Mouse (Mus musculus): ENCODE results near the gene Ndufc1. TPM values are rescaled to one million over a fixed set of nuclear protein-coding genes. Genes with fewer than 3 reads are reported as not detected.

Ndufc1 gene
- polyA plus RNA-seq (2012), result 22.0 and 32.1 TPM in 2 replicates

DNA sequence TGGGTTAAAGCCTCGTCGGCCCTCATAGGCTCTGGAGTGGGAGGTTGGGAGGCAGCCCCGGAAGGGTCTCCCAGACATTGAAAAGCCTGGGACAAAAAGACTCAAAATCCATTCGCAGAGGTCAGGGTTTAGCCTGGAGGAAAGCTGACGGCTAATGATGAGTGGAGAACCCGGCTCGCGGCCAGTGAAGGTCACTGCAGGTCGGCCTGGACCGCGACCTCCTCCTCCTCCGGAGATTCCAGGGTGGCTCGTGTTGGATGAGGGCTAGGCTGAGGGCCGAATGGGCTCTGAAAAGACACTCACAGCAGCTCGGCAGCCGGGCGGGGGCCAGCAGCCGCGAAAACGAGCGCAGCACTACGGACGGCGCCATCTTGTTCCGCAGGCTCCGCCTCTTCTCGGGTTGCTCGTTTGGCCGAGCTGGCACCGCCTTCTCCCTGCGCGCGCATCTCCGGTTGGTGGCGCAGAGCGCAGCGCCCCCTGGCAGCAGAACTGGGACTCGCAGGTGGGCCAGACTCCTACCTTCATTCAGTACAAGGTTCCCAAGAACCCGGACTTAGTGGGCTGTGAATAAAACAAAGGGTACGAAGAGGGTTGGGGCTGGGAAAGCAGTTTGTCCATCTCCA is at the start of gene Ndufc1:
Gene Ndufc1, minus strand, starts transcription at position 428 of the 623 bp plus-strand sequence.

DNA sequence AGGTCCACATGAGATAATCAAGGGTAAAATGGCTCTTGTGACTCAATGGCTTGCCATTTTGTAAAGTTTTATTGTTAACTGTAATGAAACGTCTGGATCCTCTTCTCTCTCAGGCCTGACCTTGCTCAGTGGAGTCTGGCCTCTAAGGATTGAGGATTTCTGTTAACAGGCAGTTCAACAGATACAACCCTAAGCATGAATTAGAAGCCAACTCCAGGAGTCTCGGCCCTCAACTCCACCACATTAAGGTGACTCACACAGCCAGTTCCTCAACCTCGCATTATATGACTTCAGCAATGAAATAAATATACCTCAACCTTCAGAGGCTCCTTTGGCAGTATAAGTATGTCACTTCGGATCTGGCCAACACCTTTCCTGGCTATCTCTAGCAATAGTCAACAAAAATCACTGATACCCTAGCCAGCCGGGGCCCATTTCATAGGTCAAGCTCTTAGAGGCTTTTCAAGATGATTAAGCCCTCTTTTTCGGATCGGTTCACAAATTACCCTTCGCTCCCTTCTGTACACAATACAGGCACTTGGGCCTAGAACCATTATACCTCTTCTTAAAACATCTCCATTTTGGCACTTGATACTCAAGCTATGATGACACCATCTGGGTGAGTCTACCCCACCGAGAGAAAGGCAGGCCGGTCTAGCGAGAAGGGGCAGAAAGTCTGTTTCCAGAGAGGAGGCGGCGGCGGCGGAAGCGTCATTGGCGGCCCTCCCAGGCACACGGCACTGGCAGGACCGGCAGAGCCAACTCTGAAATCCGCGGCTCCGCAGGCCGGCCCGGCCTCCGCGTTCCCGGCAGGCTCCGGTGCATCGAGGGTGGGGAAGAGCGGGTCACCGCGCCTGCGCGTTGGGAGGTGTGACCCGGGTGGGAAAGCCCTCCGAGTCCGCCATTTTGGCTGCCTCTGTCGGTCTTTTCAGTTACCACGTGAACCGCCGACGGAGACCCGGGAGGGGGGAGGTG is 6.6 kb upstream of the Ndufc1 start, which contains the start of gene Naa15:
Gene Naa15, plus strand, starts transcription at position 51 of the 975 bp plus-strand sequence.

DNA sequence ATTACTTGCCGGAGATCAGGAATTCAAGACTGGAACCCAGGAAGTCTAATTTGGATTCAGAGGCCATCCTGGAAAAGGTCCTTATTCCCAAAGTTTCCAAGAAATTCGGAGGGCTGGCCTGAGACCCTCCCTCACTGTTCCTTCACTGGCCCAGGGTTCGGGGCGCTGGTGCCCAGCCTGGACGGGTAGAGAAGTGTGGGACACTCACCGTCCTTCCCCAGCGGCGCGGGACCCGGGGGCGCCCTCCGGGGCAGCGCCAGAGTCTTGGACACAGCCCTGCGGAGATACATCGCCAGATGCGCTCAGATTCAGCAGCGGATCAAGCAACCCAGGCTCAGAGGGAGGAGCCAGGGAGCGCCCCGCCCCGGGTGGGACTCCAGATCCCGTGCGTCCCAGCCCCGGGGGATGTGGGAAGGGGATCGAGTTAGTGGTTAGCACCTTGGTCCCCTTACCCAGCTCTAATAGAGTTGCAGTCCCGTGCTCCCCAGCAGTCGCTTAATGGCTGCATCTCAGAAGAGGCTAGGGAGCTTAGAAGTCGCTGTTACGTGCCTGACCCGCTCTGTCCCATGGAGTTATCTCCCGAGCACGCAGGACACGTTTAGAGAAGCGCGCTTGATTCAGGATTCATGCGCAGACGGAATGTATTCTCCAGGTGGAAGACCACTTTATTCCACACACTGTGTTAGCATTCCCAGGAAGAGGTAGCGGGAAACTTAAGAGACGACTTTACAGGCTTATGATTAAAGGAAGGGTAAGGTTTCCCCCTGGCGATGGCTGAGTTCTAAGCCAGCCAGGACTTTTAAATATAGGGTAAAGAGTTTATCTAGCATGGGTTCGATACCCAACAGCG is 12.3 kb downstream of the Ndufc1 start, which contains the start of gene Mgarp:
Gene Mgarp, minus strand, starts transcription at position 520 of the 850 bp plus-strand sequence.

Other genes with a start within 250 kb of the Ndufc1 start
- 12.9 and 13.2 TPM in 2 replicates for gene Noct, start 184.5 kb downstream of the Ndufc1 start, polyA plus RNA-seq (2012)
- 42.9 and 56.5 TPM in 2 replicates for gene Elf2, start 68.3 kb downstream of the Ndufc1 start, polyA plus RNA-seq (2012)
- gene Mgarp, start 12.2 kb downstream of the Ndufc1 start, polyA plus RNA-seq (2012), result 0.19 TPM in 1 of 2 replicates, not detected in the other
- 13.4 and 17.1 TPM in 2 replicates for gene Naa15, start 6.2 kb upstream of the Ndufc1 start, polyA plus RNA-seq (2012)
- 13.4 and 16.7 TPM in 2 replicates for gene Rab33b, start 74.9 kb upstream of the Ndufc1 start, polyA plus RNA-seq (2012)
- 7.6 and 11.1 TPM in 2 replicates for gene Setd7, start 151.9 kb upstream of the Ndufc1 start, polyA plus RNA-seq (2012)

Measured in megakaryocyte-erythroid progenitor cell, adult 5 weeks (primary cell).